Mouse (Mus musculus): ENCODE measurements around the gene Hagh.

Hagh gene

GRCm38 (mm10) chr17:24887291-24888080, 47.5 kb downstream of the Hagh start:
- peak in 1 of 2 experiments; percentile 52 for DNase-seq

GRCm38 (mm10) chr17:24888862-24889261, 48.9 kb downstream of the Hagh start:
- no peak for DNase-seq

GRCm38 (mm10) chr17:24890151-24891092, 50.5 kb downstream of the Hagh start:
- no peak for DNase-seq

- DNase-seq = peak; percentile 68 to 73
These were observed 51.4 kb downstream of the Hagh start for GRCm38 (mm10) chr17:24891321-24891720.

GRCm38 (mm10) chr17:24892785-24893184, 52.8 kb downstream of the Hagh start:
- peak in 1 of 2 experiments; percentile 50 for DNase-seq

- DNase-seq = no peak
These were observed 53.3 kb downstream of the Hagh start for GRCm38 (mm10) chr17:24893276-24893675.

- no peak for DNase-seq
These were observed 54.4 kb downstream of the Hagh start for GRCm38 (mm10) chr17:24894061-24894994.

GRCm38 (mm10) chr17:24894995-24895547, 55.1 kb downstream of the Hagh start, which contains the start of the genes Eme2 and Mrps34:
Eme2 (minus strand) TSS chr17:24895087.
Mrps34 (plus strand) TSS chr17:24895116.
- DNase-seq = peak; percentile 84 to 85

- DNase-seq = no peak
These were observed 55.8 kb downstream of the Hagh start for GRCm38 (mm10) chr17:24895571-24896240.

GRCm38 (mm10) chr17:24896241-24896992, 56.5 kb downstream of the Hagh start, which contains the start of gene Nme3:
Nme3 (plus strand) TSS chr17:24896500.
- peak; percentile 75 to 80 for DNase-seq

- DNase-seq = no peak
These were observed 57.0 kb downstream of the Hagh start for GRCm38 (mm10) chr17:24896993-24897269.

- no peak for DNase-seq
These were observed 57.7 kb downstream of the Hagh start for GRCm38 (mm10) chr17:24897600-24897999.

- no peak for DNase-seq
These were observed 58.3 kb downstream of the Hagh start for GRCm38 (mm10) chr17:24898041-24898854.

- DNase-seq = no peak
These were observed 59.2 kb downstream of the Hagh start for GRCm38 (mm10) chr17:24899153-24899552.

GRCm38 (mm10) chr17:24900014-24900413, 60.1 kb downstream of the Hagh start:
- DNase-seq = no peak

GRCm38 (mm10) chr17:24902124-24902523, 62.2 kb downstream of the Hagh start:
- no peak for DNase-seq

- DNase-seq = no peak
These were observed 62.9 kb downstream of the Hagh start for GRCm38 (mm10) chr17:24902671-24903474.

GRCm38 (mm10) chr17:24903767-24904166, 63.8 kb downstream of the Hagh start:
- DNase-seq = no peak

- DNase-seq = no peak
These were observed 67.6 kb downstream of the Hagh start for GRCm38 (mm10) chr17:24907591-24907990.

All from cerebellum, adult 18-20 months (tissue).